In the genomic region with DNA sequence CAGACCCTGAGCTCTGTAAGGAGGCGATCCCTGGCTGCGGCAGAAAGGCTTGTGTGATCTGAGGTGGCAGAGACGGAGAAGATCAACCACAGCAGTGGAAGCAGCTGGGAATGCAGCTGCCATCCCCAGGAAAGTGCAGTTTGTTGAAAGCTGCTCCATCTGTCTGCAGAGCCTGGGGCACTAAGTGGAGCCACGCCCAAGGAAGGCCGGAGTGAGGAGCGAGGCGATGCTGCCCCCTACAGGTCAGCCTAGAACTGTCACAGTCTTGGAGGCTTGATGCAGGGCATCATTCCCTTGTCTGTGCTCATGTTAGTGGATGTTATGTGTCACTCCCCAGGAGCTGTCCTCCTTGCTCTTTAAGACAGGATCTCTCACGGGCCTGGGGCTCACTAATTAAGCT, we compare ENCODE assay signal across 8 mouse cellular contexts. TPM values are rescaled to one million over a fixed set of nuclear protein-coding genes. Genes with fewer than 3 reads are reported as not detected.
DNase-seq lines count a peak whose midpoint lies in the region; ATAC-seq lines count a peak whose summit lies in the region.

No protein-coding gene starts in this region.

- no peak overlapping the region; the same call in 1 of the 2 replicates for H3K27ac ChIP-seq in forebrain, embryonic 16.5 days (ENCODE audit: low read length)
- no peak overlapping the region; the same call in 1 of the 2 replicates for H3K27ac ChIP-seq in neural tube, embryonic 15.5 days (replicated peaks)

- no peaks in the 10 kb centered on the region for H3K36me3 ChIP-seq in forebrain, embryonic 16.5 days (ENCODE audit: control insufficient read depth, insufficient read depth)
- no peaks in the 10 kb centered on the region for H3K36me3 ChIP-seq in neural tube, embryonic 15.5 days

- ATAC-seq in forebrain, embryonic 16.5 days: peak; percentile 94
- peak; percentile 86 for ATAC-seq in neural tube, embryonic 15.5 days (ENCODE audit: low FRiP score)

- H3K9ac ChIP-seq in forebrain, embryonic 16.5 days (replicated peaks; ENCODE audit: low read depth, low read length): no peak overlapping the region
- no peak overlapping the region for H3K9ac ChIP-seq in neural tube, embryonic 15.5 days (replicated peaks)

- H3K27me3 ChIP-seq in forebrain, embryonic 16.5 days (replicated peaks; ENCODE audit: control insufficient read depth, insufficient read depth, low read length): no peaks in the 10 kb centered on the region
- H3K27me3 ChIP-seq in neural tube, embryonic 15.5 days (replicated peaks): no peaks in the 10 kb centered on the region

- no peak overlapping the region for H3K4me3 ChIP-seq in forebrain, embryonic 16.5 days (replicated peaks; ENCODE audit: low read length)
- H3K4me3 ChIP-seq in neural tube, embryonic 15.5 days (replicated peaks): no peak overlapping the region

- H3K4me1 ChIP-seq in forebrain, embryonic 16.5 days (replicated peaks; ENCODE audit: control insufficient read depth, insufficient read depth, low read length): peaks cover 4% of the 10 kb centered on the region; the same call in 1 of the 2 replicates
- peaks cover 4% of the 10 kb centered on the region; the same call in 1 of the 2 replicates for H3K4me1 ChIP-seq in neural tube, embryonic 15.5 days

- peak; percentile 79 for DNase-seq in ES-CJ7 (ENCODE audit: low read depth, low spot score)
- peak; percentile 52 for DNase-seq in cerebellum, adult 11-12 months
- DNase-seq in heart, postnatal 36 days: peak; percentile 85 to 89
- DNase-seq in layer of hippocampus, adult 18-20 months (ENCODE audit: low spot score in 2 of 2): peak; percentile 72 to 86
- peak; percentile 73 to 82 for DNase-seq in lung, adult 18-20 months
- peak; percentile 92 for DNase-seq in testis, postnatal 10 days (ENCODE audit: low spot score)

- H3K4me2 ChIP-seq in forebrain, embryonic 16.5 days (ENCODE audit: low read length): peak overlapping the region; percentile 29; the same call in 1 of the 2 replicates
- peak overlapping the region; percentile 36 for H3K4me2 ChIP-seq in neural tube, embryonic 15.5 days

- WGBS in forebrain, embryonic 16.5 days: 3% methylated on average over 8 of the region's 8 CpGs
- 7% methylated on average over 8 of the region's 8 CpGs for WGBS in neural tube, embryonic 15.5 days

- H3K9me3 ChIP-seq in forebrain, embryonic 16.5 days (ENCODE audit: control insufficient read depth, low read length): no peaks in the 10 kb centered on the region
- H3K9me3 ChIP-seq in neural tube, embryonic 15.5 days (replicated peaks): no peaks in the 10 kb centered on the region

- intact Hi-C loops in heart, postnatal 36 days (cut with DNase I): loop anchor here (1.0 to 10.0 kb wide), 7 partner anchors 33 to 746 kb away; partner anchors contain the start of gene Klhl25

RNA-seq across cellular contexts. Expression of gene Klhl25, which starts 32.5 kb away (rescaled TPM):
- polyA plus RNA-seq in forebrain, embryonic 16.5 days (2015; fragmentation: Nextera tagmentation; extraction: Ambion mirVana): 43.7 and 52.9 TPM in 2 replicates
- 1 to 10 TPM; 4.9 to 5.4 TPM for total RNA-seq in heart, postnatal 36 days (2021)
- total RNA-seq in layer of hippocampus, adult 18-20 months (2021): 1 to 10 TPM; 9.7 to 9.9 TPM
- polyA plus RNA-seq in neural tube, embryonic 15.5 days (2015; fragmentation: Nextera tagmentation; extraction: Ambion mirVana): 22.0 and 22.1 TPM in 2 replicates
